Mouse (Mus musculus) kidney, adult 2 months (tissue): ENCODE data around the gene Rhoc.

Source experiments
- CTCF ChIP-seq: fragments of 200-500 bp; conservative IDR thresholded peaks from 2 replicates; pipeline ENCODE4 v1.5.1; 2011; ENCODE audit warnings: low read depth, mild to moderate bottlenecking, control low read depth, low read length, moderate library complexity, mixed read lengths; ENCODE audit not compliant: insufficient read depth, insufficient read length
- POLR2A ChIP-seq: fragments of 200-500 bp; IDR thresholded peaks from one replicate; pipeline ENCODE4 v1.6.1; 2011; ENCODE audit warnings: low read depth, low read length, control low read depth

DNA sequence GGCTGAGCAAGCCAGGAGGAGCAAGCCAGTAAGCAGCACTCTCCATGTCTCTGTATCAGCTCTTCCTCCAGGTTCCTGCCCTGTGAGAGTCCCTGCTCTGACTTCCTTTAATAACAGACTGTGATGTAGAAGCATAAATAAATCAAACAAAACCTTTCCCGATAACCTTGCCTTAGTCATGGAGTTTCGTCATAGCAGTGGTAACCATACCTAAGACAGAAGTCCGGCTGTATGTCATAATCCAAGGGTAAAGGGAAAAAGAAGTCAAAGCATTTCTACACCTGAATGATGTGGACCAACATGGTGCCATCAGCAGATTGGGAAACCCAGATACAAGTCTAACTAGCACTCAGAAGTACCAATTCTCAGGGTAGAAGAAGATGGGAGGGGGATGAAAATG lies 47.6 kb downstream of the Rhoc start:
- TF ChIP-seq CTCF: no peak
- no peak for TF ChIP-seq POLR2A
